Mouse (Mus musculus) megakaryocyte, embryonic 14.5 days (primary cell): ENCODE measurements around the gene Rdh5. TPM values are rescaled to one million over a fixed set of nuclear protein-coding genes. Genes with fewer than 3 reads are reported as not detected.

ENCODE experiments used
- H3K27me3 ChIP-seq: replicated peaks from 2 replicates; pipeline ENCODE3; 2012; ENCODE audit warnings: inconsistent platforms
- H3K36me3 ChIP-seq: replicated peaks from 2 replicates; pipeline ENCODE3; 2012; ENCODE audit warnings: low read length, inconsistent platforms, mixed read lengths
- H3K4me1 ChIP-seq: 2 replicates; pipeline ENCODE4 v1.6.1; 2012; ENCODE audit warnings: inconsistent platforms
- H3K4me3 ChIP-seq: replicated peaks from 2 replicates; pipeline ENCODE3; 2012; ENCODE audit warnings: moderate library complexity, mild to moderate bottlenecking, inconsistent platforms
- H3K9me3 ChIP-seq: 2 replicates; pipeline ENCODE4 v1.6.1; 2012; ENCODE audit warnings: inconsistent platforms
- FLI1 ChIP-seq: IDR thresholded peaks from 2 replicates; pipeline ENCODE4 v1.6.1; 2012; ENCODE audit warnings: low read length, inconsistent platforms, mixed read lengths
- GATA1 ChIP-seq: IDR thresholded peaks from 3 replicates; pipeline ENCODE4 v1.6.1; 2012; ENCODE audit warnings: mixed read lengths, low read length, inconsistent platforms, borderline replicate concordance
- polyA plus RNA-seq: library from polyadenylated mRNA; stranded (reverse); fragments of >175 nt; gene quantifications from 2 replicates; pipeline ENCODE4 v1.2.3, GENCODE M21; 2012; ENCODE audit warnings: low replicate concordance; ENCODE audit not compliant: insufficient read depth

Gene Rdh5
- polyA plus RNA-seq, 1 experiment: 15.8 TPM

GRCm38 (mm10) chr10:128892246-128892645 lies 30.4 kb downstream of the Rdh5 start:
- no peaks in the 10 kb centered on the region for H3K36me3 ChIP-seq
- H3K4me3 ChIP-seq: peak overlapping the region; percentile 95
- H3K9me3 ChIP-seq: no peaks in the 10 kb centered on the region
- H3K27me3 ChIP-seq: peaks cover 70% of the 10 kb centered on the region
- H3K4me1 ChIP-seq: peaks cover 62% of the 10 kb centered on the region
- TF ChIP-seq GATA1 (no peak), FLI1 (no peak)

GRCm38 (mm10) chr10:128891296-128892094 lies 31.2 kb downstream of the Rdh5 start, which contains the start of gene Gdf11:
Gene Gdf11, minus strand, starts transcription at chr10:128891718.
- no peaks in the 10 kb centered on the region for H3K9me3 ChIP-seq
- peaks cover 71% of the 10 kb centered on the region for H3K27me3 ChIP-seq
- H3K4me3 ChIP-seq: peak within 1 kb of the TSS; percentile 95
- no peaks in the 10 kb centered on the region for H3K36me3 ChIP-seq
- TF ChIP-seq GATA1: no peak
- TF ChIP-seq FLI1: no peak
- peaks cover 55% of the 10 kb centered on the region for H3K4me1 ChIP-seq

- TF ChIP-seq FLI1: no peak
- Histone ChIP-seq H3K9me3 (no peaks in the 10 kb centered on the region), H3K36me3 (peaks cover 5% of the 10 kb centered on the region), H3K4me3 (peak overlapping the region; percentile 95), H3K4me1 (peaks cover 47% of the 10 kb centered on the region), H3K27me3 (peaks cover 65% of the 10 kb centered on the region)
Measured at GRCm38 (mm10) chr10:128890383-128891295, 32.0 kb downstream of the Rdh5 start.

- Histone ChIP-seq H3K4me1 (peaks cover 39% of the 10 kb centered on the region), H3K36me3 (peaks cover 5% of the 10 kb centered on the region), H3K27me3 (peaks cover 63% of the 10 kb centered on the region), H3K4me3 (no peak overlapping the region), H3K9me3 (no peaks in the 10 kb centered on the region)
- TF ChIP-seq GATA1 (no peak), FLI1 (no peak)
Measured at GRCm38 (mm10) chr10:128889846-128890245, 32.8 kb downstream of the Rdh5 start.

- Histone ChIP-seq H3K4me1 (peaks cover 39% of the 10 kb centered on the region), H3K9me3 (no peaks in the 10 kb centered on the region), H3K4me3 (no peak overlapping the region), H3K36me3 (peaks cover 5% of the 10 kb centered on the region), H3K27me3 (peaks cover 58% of the 10 kb centered on the region)
- TF ChIP-seq GATA1 (no peak), FLI1 (no peak)
Measured at GRCm38 (mm10) chr10:128888941-128889827, 33.5 kb downstream of the Rdh5 start.

GRCm38 (mm10) chr10:128882067-128882466 lies 40.6 kb downstream of the Rdh5 start:
- Histone ChIP-seq H3K4me1 (no peaks in the 10 kb centered on the region), H3K4me3 (no peak overlapping the region), H3K36me3 (peaks cover 48% of the 10 kb centered on the region), H3K27me3 (peaks cover 6% of the 10 kb centered on the region), H3K9me3 (no peaks in the 10 kb centered on the region)
- TF ChIP-seq GATA1 (no peak), FLI1 (no peak)

- Histone ChIP-seq H3K36me3 (peaks cover 74% of the 10 kb centered on the region), H3K9me3 (no peaks in the 10 kb centered on the region), H3K27me3 (no peaks in the 10 kb centered on the region), H3K4me1 (no peaks in the 10 kb centered on the region), H3K4me3 (no peak overlapping the region)
- no peak for TF ChIP-seq FLI1
- TF ChIP-seq GATA1: no peak
Measured at GRCm38 (mm10) chr10:128878811-128879210, 43.9 kb downstream of the Rdh5 start.

GRCm38 (mm10) chr10:128878291-128878690 lies 44.4 kb downstream of the Rdh5 start:
- H3K4me1 ChIP-seq: no peaks in the 10 kb centered on the region
- H3K36me3 ChIP-seq: peaks cover 79% of the 10 kb centered on the region
- H3K4me3 ChIP-seq: no peak overlapping the region
- no peaks in the 10 kb centered on the region for H3K27me3 ChIP-seq
- no peaks in the 10 kb centered on the region for H3K9me3 ChIP-seq
- TF ChIP-seq GATA1 (no peak), FLI1 (no peak)

- TF ChIP-seq GATA1 (no peak), FLI1 (no peak)
- Histone ChIP-seq H3K27me3 (no peaks in the 10 kb centered on the region), H3K36me3 (peaks cover 89% of the 10 kb centered on the region), H3K9me3 (no peaks in the 10 kb centered on the region), H3K4me1 (peaks cover 9% of the 10 kb centered on the region), H3K4me3 (no peak overlapping the region)
Measured at GRCm38 (mm10) chr10:128870341-128870740, 52.3 kb downstream of the Rdh5 start.
